Mouse (Mus musculus): ENCODE measurements at regions not wholly inside any gene's neighbourhood (a gene's known extent, or its start where the extent isn't known, plus 50 kb on each side); places are given as distances from the start of the nearest gene placed in this dataset.

DNA sequence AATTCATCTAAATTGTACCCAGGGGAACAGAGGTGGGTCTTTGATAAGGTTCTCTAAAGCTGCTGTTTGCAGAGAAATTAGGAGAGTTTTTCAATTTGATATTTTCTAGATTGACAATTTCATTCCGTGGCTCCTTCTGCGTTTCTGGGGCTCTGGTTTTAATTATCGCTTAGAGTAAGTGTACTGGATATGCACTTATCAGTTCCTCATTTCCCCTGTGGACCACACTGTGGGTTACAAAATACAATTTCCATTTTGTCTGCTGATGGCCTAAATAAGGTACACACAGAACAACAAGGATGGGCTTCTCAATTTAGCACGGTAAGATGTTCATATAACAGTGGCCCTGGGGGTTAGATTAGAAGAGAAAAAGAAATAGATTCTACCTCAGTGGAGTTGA, 855.3 kb upstream of the Tenm3 start:
- Histone ChIP-seq H3K27me3 (no peaks in the 10 kb centered on the region), H3K9ac (no peak overlapping the region)

DNA sequence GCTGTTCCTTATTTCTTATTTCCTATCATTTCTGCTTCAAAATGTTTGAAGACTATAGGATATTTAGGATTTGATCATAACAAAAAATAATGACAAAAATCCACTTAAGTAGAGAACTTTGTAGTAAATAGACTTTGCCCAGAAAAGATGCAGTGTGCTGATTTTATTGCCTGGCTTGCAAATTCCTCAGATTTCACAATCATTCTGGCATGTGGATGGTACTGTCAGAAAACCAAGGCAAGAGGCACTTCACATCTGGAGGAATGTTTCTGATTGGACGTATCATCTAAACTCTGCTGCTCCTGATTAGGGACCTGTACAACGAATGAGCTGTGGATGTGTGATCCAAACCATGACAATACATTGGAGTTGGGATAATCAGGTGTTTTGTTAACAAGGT, 853.0 kb upstream of the Tenm3 start:
- Histone ChIP-seq H3K9me3 (no peaks in the 10 kb centered on the region), H3K27ac (no peak overlapping the region), H3K4me2 (no peak overlapping the region), H3K4me3 (replicated peaks) (no peak overlapping the region), H3K36me3 (replicated peaks) (no peaks in the 10 kb centered on the region), H3K9ac (no peak overlapping the region), H3K27me3 (no peaks in the 10 kb centered on the region), H3K4me1 (no peaks in the 10 kb centered on the region)
- WGBS, result 76% methylated on average over 2 of the region's 2 CpGs
- ATAC-seq (ENCODE audit: low FRiP score), result no peak

More for the DNA sequence above, 855.3 kb upstream of the Tenm3 start:
- H3K27ac ChIP-seq, result no peak overlapping the region
- no peak overlapping the region for H3K4me3 ChIP-seq (replicated peaks)
- H3K9me3 ChIP-seq, result no peaks in the 10 kb centered on the region
- no peak overlapping the region for H3K4me2 ChIP-seq
- WGBS, result 84% methylated on average over 4 of the region's 4 CpGs
- H3K4me1 ChIP-seq, result no peaks in the 10 kb centered on the region
- ATAC-seq (ENCODE audit: low FRiP score), result no peak
- no peaks in the 10 kb centered on the region for H3K36me3 ChIP-seq (replicated peaks)
